Mouse (Mus musculus): ENCODE data around the gene Mob3a.
A peak's percentile ranks its signal among the peaks of the same experiment; 100 is the strongest.
"Not testable (repeated sequence)": the region's sequence is repeated elsewhere in the genome, so short reads cannot be mapped to it uniquely, and the experiment has no call there.

The Mob3a gene

GRCm38 (mm10) chr10:80663485-80664196, 38.1 kb downstream of the Mob3a start:
- no peak for DNase-seq (ENCODE audit: low spot score)

GRCm38 (mm10) chr10:80661149-80661548, 40.6 kb downstream of the Mob3a start:
- no peak for DNase-seq (ENCODE audit: low spot score)

- DNase-seq (ENCODE audit: low spot score) = no peak
Observed at GRCm38 (mm10) chr10:80659213-80659612, 42.6 kb downstream of the Mob3a start.

GRCm38 (mm10) chr10:80658841-80659202, 43.0 kb downstream of the Mob3a start:
- DNase-seq (ENCODE audit: low spot score) = no peak

- DNase-seq (ENCODE audit: low spot score) = no peak
Observed at GRCm38 (mm10) chr10:80658194-80658840, 43.5 kb downstream of the Mob3a start.

- no peak for DNase-seq (ENCODE audit: low spot score)
Observed at GRCm38 (mm10) chr10:80656863-80657623, 44.7 kb downstream of the Mob3a start, which contains the start of gene Btbd2. Gene Btbd2, minus strand, starts transcription at chr10:80657071.

GRCm38 (mm10) chr10:80656130-80656862, 45.5 kb downstream of the Mob3a start:
- peak; percentile 89 for DNase-seq (ENCODE audit: low spot score)

- DNase-seq (ENCODE audit: low spot score) = no peak
Observed at GRCm38 (mm10) chr10:80655406-80656129, 46.2 kb downstream of the Mob3a start.

- no peak for DNase-seq (ENCODE audit: low spot score)
Observed at GRCm38 (mm10) chr10:80654866-80655265, 46.9 kb downstream of the Mob3a start.

GRCm38 (mm10) chr10:80653156-80653720, 48.5 kb downstream of the Mob3a start:
- no peak for DNase-seq (ENCODE audit: low spot score)

- no peak for DNase-seq (ENCODE audit: low spot score)
Observed at GRCm38 (mm10) chr10:80650392-80650791, 51.4 kb downstream of the Mob3a start.

- DNase-seq (ENCODE audit: low spot score) = not testable (repeated sequence)
Observed at GRCm38 (mm10) chr10:80649910-80650309, 51.9 kb downstream of the Mob3a start.

- no peak for DNase-seq (ENCODE audit: low spot score)
Observed at GRCm38 (mm10) chr10:80646936-80647335, 54.8 kb downstream of the Mob3a start.

- no peak for DNase-seq (ENCODE audit: low spot score)
Observed at GRCm38 (mm10) chr10:80635345-80635744, 66.4 kb downstream of the Mob3a start.

Data from urinary bladder, postnatal 10 days (tissue).